Mouse (Mus musculus) lung, adult 2 months (tissue): ENCODE measurements around the gene Tfcp2l1. TPM values are rescaled to one million over a fixed set of nuclear protein-coding genes. Genes with fewer than 3 reads are reported as not detected.

Experiments
- DNase-seq: peaks from one replicate; pipeline ENCODE4 v3.0.0; 2022
- H3K4me1 ChIP-seq: fragments of 200-500 bp; 2 replicates; pipeline ENCODE4 v1.6.1; 2011; ENCODE audit warnings: low read length; ENCODE audit not compliant: control insufficient read depth, insufficient read depth
- H3K4me3 ChIP-seq: fragments of 200-500 bp; replicated peaks from 2 replicates; pipeline ENCODE3; 2011; ENCODE audit warnings: low read depth, mild to moderate bottlenecking, control low read depth, low read length; ENCODE audit errors: extremely low read depth
- CTCF ChIP-seq: fragments of 200-500 bp; IDR thresholded peaks from 2 replicates; pipeline ENCODE4 v1.5.1; 2011; ENCODE audit warnings: mild to moderate bottlenecking, low read length, control low read depth; ENCODE audit not compliant: insufficient read depth
- POLR2A ChIP-seq: fragments of 200-500 bp; IDR thresholded peaks from 2 replicates; pipeline ENCODE4 v1.6.1; 2011; ENCODE audit warnings: low read depth, mild to moderate bottlenecking, control low read depth, low read length, borderline replicate concordance; ENCODE audit errors: extremely low read depth
- WGBS: fragments of 180-500 bp; shearing (Covaris S2); methylation state at CpG from one replicate; pipeline ENCODE4 v1.1.7; 2018; 5-methylcytosine and 5-hydroxymethylcytosine counted together
- polyA plus RNA-seq: library from polyadenylated mRNA; depleted of rRNA; stranded (reverse); fragments of >200 nt; gene quantifications from 2 replicates; pipeline ENCODE4 v1.2.3, GENCODE M21; 2012

The Tfcp2l1 gene
- polyA plus RNA-seq, 1 experiment, result 18.5 TPM

DNA sequence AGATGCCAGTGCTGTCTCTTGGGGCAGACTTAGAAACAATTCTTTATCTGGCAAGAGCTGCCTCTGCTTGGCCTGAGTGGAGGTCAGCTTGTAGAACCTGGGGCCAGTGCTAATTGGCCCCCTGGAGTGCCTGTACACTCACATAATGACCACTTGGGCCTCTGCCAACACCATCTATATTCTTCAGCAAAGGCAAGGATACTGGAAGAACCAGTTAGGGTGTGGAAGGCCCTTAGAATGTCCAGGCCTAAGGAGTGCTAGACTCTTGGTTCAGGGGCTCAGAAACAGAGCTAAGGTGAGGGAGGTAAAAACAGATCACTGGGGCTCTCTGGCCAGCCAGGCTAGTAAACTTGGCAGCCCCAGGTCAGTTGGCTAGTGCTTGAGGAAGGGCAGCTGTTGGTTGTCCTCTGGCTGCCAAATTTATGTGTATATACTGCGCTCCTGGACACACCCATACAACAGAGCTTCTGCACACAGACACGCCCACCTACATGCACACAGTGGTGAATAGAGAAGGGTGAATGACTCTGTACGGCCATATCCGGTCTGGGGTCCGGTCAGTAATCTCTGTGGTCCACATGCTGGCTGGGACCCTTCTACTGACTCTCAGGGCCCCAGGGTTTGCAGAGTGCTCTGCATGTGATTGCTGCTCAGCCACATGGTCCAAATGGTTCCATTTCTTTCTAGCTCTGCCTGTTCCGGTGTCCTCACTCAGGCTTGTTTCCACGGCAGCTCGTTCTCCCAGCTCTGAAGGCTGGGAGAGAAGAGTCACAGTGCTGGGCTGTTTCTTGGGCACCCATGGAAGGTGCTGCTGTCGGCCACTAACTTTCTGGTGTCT lies 22.4 kb downstream of the Tfcp2l1 start:
- DNase-seq, result peak; percentile 54
- TF ChIP-seq CTCF, result no peak
- H3K4me3 ChIP-seq, result no peak overlapping the region
- H3K4me1 ChIP-seq, result peaks cover 12% of the 10 kb centered on the region; the same call in 1 of the 2 replicates
- WGBS, result 27% methylated on average over 9 of the region's 9 CpGs

DNA sequence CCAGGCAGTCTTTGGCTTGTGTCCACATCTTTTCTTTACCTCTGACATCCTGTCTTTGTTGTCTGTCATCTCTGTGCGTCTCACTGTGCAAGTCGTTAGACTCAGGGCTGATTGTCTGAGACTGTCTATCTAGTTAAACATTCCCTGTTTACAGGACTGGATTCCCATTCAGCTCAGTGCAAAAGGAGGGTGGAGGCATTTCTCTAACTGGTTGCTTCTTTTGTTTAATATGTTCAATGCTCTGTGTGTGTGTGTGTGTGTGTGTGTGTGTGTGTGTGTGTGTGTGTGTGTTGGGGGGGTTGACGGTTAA lies 23.0 kb downstream of the Tfcp2l1 start:
- 27% methylated on average over 3 of the region's 3 CpGs for WGBS
- no peak for TF ChIP-seq POLR2A
- no peak for TF ChIP-seq CTCF
- peaks cover 12% of the 10 kb centered on the region; the same call in 1 of the 2 replicates for H3K4me1 ChIP-seq

DNA sequence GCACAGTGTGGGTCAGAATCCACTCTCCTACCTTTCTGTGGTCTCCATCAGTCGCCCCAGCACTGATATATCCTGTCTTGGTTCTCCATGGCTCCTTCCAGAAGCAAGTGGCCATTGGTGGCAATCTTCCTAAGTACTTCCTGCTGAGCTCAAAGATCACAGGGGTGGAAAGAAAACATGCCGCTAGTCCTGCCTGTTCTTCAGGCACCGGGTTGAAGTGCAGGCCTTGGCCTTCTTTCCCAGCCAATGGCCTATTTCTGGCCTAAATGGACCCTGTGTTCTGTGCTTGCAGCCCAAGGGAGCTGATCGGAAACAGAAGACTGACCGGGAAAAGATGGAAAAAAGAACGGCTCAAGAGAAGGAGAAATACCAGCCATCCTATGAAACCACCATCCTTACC lies 31.0 kb downstream of the Tfcp2l1 start:
- no peak for DNase-seq
- Histone ChIP-seq H3K4me3 (no peak overlapping the region), H3K4me1 (no peaks in the 10 kb centered on the region)
- 72% methylated on average over 6 of the region's 6 CpGs for WGBS
- TF ChIP-seq POLR2A, result no peak
- no peak for TF ChIP-seq CTCF

More for the DNA sequence above, 23.0 kb downstream of the Tfcp2l1 start:
- DNase-seq, result no peak
- no peak overlapping the region for H3K4me3 ChIP-seq

DNA sequence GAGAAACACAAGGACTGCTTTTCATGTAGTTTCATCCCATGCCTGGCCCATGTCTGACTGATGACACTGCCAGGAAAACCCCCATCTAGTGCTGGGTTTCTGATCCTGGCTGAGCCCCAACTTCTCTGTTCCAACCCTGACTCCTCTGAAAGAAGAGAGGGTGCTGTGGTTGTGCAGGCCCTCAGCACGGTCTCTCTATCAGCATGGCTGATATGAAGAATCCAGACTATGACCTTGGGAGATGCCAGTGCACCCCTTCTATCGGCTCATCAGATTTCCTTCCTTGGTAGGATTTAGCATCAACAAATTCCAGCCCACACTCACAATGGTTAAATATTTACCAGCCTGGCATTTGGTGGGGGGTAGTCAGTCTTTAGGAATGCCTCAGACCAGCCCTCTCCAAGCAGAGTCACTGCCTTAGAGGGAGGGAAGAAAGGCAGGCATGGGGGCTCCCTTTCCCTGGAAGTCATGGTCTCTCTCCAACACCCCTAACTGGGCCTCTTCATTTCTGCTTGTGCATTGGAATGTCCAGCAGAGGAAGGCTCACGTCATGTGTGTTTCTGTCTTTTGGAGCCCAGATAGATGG lies 33.2 kb downstream of the Tfcp2l1 start:
- WGBS, result 54% methylated on average over 3 of the region's 3 CpGs
- TF ChIP-seq POLR2A, result no peak
- no peak for TF ChIP-seq CTCF

DNA sequence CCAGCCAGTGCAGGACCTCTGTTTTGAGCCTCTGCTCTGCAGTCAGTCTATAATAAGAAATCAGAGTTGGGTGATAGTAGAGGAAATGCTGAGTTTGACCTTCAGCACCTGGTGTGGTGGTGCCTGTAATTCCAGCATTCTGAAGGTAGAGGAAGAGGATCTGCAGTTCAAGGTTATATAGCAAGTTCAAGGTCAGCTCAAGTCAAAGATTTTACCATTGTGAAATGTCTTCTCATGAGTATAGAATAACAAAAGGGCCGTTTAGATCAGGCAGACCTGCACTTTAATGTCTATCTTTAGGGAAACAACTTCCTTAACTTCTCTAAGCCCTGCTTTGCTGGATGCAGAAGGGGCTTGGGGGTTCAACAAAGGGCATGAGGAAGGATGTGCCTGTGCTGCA lies 35.3 kb downstream of the Tfcp2l1 start:
- H3K4me3 ChIP-seq, result no peak overlapping the region
- 28% methylated on average over 1 of the region's 1 CpGs for WGBS
- no peak for DNase-seq
- TF ChIP-seq POLR2A (no peak), CTCF (no peak)
- H3K4me1 ChIP-seq, result no peaks in the 10 kb centered on the region

More for the DNA sequence above, 33.2 kb downstream of the Tfcp2l1 start:
- no peak overlapping the region for H3K4me3 ChIP-seq
- no peaks in the 10 kb centered on the region for H3K4me1 ChIP-seq
- no peak for DNase-seq

DNA sequence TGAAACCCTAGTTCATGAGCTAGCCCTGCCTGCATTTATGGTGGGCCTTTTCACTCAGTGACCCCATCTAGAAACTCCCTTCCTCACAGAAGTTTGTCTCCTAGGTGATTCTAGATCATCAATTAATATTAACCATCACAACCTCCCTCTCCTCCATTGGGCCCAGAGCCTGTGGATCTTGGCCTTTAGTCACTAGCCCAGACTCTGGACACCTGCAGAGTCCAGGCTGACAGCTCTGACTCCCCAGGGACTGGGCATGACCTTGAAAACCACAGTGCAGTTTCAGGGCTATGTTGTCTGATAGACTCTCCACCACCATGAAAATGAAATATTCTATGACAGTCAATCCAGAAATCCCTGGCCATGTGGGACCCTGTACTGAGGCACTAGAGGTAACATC lies 39.8 kb downstream of the Tfcp2l1 start:
- DNase-seq, result no peak
- no peaks in the 10 kb centered on the region for H3K4me1 ChIP-seq
- no peak overlapping the region for H3K4me3 ChIP-seq
- no peak for TF ChIP-seq POLR2A
- no peak for TF ChIP-seq CTCF

DNA sequence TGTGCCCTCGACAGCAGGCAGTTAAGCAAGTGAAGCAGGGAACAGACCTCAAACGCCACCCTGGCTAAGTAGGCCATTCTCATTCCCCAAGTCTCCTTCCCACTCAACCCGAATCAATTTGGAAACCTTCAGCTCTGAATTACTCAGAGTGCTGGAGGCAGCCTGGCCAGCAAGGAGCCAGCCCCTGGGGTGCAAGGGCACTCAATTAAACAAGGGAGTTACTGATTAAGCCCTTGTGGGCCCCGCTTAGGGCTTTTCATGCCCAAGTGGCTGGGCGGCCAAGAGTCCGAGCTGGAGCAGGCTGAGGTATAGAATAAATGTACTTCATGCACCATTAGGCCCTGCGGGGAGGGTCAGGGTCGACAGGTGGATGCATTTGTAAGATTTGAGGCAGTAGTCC lies 44.5 kb downstream of the Tfcp2l1 start:
- DNase-seq, result no peak
- WGBS, result 67% methylated on average over 8 of the region's 8 CpGs
- Histone ChIP-seq H3K4me1 (no peaks in the 10 kb centered on the region), H3K4me3 (no peak overlapping the region)
- TF ChIP-seq POLR2A (no peak), CTCF (no peak)

DNA sequence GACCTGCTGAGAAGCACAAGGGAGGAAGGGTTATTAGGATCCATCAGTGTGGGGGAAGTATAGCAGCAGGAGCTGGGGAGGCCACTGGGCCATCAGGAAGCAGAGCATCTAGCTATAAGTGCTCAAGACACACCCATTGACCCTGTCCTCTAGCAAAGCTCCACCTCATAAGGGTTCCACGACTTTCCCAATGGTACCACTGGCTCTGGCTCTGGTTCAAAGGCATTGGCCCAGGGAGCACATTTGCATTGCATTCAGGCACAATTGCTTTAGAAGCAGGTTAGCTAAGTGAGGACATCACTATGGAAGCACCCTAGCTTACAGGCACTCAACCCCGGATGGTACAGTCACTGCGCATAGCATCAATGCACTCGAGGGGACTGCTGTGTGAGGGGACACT lies 46.4 kb downstream of the Tfcp2l1 start:
- TF ChIP-seq CTCF (no peak), POLR2A (no peak)
- Histone ChIP-seq H3K4me3 (no peak overlapping the region), H3K4me1 (no peaks in the 10 kb centered on the region)
- DNase-seq, result no peak
- WGBS, result 81% methylated on average over 4 of the region's 4 CpGs

DNA sequence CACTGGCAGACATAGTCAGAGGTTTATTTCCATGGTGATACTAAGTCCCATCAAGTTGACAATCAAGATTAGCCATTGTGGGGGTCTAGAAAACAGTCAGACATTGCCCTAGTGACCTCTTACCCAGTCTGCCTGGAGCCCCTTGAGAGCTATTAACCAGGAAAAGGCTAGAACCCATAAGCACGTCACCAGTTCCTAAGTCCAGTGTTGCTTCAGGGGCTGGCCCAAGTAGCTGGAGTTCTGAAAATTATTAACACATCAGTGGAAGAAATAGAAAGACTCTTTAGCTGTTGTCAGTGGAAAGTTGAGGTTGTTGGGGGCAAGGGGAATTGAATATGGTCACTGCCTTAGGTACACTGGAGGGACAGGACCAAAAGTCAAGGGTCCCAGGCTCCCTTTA lies 54.2 kb downstream of the Tfcp2l1 start:
- 68% methylated on average over 1 of the region's 1 CpGs for WGBS
- TF ChIP-seq POLR2A, result no peak
- no peak for TF ChIP-seq CTCF
- Histone ChIP-seq H3K4me3 (no peak overlapping the region), H3K4me1 (no peaks in the 10 kb centered on the region)
- no peak for DNase-seq

DNA sequence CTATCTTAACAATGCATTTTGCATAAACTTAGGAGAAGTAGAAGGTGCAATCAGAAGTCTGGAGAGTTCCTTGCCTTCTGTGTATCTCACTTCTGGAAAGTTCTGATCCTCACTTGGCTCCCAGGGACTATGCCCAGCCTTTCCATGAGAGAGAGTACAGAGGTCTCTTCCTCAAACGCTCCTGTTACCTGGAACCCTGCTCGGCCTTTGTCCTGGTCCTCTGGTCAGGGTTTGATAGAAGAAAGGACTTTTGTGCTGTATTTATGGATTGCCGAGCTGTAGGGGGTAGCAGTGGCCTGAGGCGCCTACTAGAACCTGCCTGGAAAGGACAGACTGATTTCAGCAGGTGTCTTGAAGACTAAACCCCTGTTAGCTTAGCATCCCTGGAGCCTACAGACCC lies 55.9 kb downstream of the Tfcp2l1 start:
- H3K4me1 ChIP-seq, result no peaks in the 10 kb centered on the region
- WGBS, result 74% methylated on average over 4 of the region's 4 CpGs
- DNase-seq, result no peak
- no peak overlapping the region for H3K4me3 ChIP-seq
- TF ChIP-seq CTCF (no peak), POLR2A (no peak)

DNA sequence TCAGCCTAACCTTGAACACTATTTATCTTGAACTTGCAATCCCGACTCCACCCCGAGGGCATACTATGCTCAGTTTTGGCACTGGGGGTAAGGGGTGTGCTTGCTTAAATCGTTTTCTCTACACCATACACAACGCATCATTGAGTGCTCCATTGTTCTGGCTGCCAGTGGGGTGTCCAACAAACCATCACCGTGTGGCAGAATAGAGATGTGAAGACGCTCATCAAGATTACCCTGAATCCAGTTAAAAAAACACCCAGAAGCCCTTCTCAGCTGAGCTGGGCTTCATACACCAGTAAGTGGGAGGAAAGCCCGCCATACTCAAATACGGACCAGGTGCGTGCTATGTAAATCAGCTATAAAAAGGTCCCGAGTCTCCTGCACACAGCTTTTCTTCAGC lies 60.0 kb downstream of the Tfcp2l1 start:
- TF ChIP-seq CTCF, result no peak

More for the DNA sequence above, 60.0 kb downstream of the Tfcp2l1 start:
- no peak overlapping the region for H3K4me3 ChIP-seq
- 85% methylated on average over 10 of the region's 10 CpGs for WGBS
- no peaks in the 10 kb centered on the region for H3K4me1 ChIP-seq
- DNase-seq, result no peak
